Mouse (Mus musculus) kidney, postnatal 25 days (tissue): Measurements from ENCODE around the gene Rag1.

Experiments used
- DNase-seq, 2 experiments: peaks; one replicate each; pipeline ENCODE4 v3.0.0; 2021; ENCODE audit warnings: mixed read lengths in 2 of 2

Gene Rag1

DNA sequence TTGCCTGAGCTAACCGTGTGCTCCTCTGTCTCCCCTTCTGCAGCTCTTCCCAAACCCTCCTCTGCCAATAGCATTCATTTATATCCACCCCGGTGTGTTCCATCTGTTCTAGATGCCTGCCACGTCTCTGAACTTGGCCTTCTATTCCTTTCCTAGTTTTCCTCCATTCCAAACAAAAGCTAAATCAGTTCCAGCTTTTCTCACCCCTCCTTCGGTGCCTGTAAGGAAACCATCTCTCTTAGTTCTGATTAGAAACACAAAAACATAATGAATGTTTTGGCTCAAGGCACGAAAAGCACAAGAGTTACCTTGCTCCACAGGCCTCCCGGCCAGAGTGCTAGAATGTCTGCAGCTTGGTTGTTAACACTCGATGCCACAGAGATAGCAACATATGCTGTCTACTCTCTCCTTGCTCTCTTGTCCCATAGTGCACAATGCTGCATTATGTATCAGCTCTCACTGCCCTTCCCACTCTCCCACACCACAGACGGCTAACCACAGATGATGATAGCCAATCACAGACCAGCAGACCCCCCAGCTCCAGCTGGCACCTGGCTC lies at the start of gene Rag1, which contains the start of gene B230118H07Rik:
TSS of gene Rag1 (minus strand) at position 388 of the 558 bp plus-strand sequence.
TSS of gene B230118H07Rik (minus strand) at position 419 of the 558 bp plus-strand sequence.
- DNase-seq = no peak

DNA sequence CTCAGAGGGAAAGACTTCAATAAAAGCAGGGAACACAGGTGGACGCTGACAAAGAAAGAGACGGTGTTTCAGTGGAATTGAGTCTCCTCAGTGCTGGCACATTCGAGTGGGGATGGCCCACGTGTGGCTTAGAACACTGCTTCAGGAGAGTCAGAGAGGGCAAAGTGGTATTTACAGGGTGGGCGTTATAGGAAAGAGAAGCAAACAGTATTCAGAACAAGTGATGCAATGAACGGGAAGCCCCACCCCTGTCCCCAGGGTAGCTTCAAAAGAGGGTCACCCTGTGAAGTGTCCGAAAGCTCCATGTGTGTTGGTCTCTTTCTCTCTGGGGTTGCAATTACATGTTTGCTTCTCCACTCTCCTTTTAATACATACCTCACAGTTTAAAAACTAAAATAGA lies 46.3 kb upstream of the Rag1 start:
- no peak for DNase-seq

DNA sequence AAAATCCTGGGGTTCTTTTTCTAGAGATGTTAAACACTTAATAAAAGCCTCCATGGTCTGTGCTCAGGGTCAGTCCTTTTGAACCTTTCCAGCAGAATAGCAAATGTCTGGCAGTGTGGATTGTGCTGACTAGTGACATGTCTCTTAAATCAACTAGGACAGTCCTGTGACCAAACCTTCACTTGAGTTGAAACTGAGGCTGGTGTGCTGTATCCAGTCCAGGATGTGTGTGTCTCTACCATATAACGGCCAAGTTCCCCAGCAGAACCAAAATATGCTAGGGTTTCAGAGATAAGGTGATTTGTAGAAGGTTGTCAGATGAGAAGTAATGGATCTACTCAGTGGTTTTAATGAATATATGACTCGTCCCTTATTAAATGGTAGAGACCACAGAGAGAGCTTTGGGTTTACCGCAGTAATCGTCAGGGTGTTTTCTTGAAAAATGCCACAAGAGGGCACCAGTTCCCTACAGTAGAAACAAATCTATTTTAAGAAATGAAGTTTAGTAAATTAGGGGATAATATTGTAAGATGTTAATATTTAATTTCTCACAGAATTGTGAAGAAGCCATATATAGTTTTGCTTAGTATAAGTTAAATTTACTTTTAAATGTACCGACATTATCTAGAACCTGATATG lies 44.4 kb upstream of the Rag1 start:
- DNase-seq = peak in 1 of 2 experiments; percentile 52

DNA sequence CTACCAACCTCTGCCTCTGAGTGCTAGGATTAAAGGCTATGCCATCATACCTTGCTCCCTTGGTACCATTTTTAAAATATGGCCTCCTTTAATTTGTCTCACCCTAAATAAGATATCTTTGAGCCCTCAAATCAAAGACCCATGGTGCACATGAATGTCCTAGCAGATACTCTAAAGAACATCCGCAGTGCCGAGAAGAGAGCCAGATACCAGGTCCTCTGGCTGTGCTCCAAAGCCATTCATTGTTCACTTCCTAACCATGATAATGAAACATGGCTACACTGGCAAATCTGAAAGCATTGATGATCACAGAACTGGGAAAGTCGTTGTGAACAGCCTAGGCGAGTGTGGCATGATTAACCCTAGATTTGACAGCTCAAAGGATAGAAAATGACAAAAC lies 43.7 kb upstream of the Rag1 start:
- DNase-seq = no peak

DNA sequence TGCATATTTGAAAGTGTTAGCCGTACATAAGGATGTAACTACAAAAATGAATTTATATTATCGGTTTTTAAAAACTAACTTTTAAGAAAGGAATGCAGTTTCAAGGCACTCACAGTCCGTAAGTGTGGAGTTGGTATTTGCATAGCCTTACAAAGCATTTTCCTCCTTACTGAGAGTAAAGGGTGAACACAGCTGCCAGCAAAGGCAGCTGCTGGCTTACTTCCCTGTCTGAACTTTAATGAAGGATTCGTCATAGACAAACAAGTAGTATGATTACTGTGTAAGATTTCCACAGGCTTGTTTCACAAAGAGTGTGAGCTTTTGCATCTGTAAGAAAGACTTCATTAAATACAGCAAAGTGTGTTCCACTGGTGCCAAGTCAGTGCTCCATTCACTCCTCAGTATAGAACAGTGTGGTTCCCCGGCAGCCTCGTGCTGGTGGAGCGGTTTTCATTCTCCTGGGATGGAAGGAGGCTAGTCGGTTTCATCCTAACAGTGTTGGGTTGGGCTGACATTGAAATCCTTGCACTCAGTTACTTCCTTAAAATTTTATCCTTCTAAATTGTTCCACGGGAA lies 41.0 kb upstream of the Rag1 start:
- DNase-seq = no peak

DNA sequence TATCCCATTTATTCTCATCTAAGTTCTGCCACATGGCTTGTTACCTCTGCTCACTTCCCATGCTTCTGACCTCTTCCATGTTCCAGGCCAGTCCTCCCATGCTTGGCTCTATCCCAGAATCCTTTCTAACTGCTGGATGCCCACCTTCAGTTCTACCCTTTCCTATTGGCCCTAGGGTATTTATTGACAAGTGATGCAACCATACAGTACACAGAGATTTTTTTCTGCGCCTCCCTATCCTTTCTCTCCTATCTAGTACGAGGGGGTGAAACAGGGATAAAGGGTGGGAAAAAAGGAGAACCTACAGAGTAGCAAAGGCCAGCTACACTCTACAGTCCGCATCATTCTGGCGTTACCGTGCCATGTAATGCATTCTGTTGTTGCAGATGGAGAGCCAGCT lies 38.7 kb upstream of the Rag1 start:
- DNase-seq = no peak

DNA sequence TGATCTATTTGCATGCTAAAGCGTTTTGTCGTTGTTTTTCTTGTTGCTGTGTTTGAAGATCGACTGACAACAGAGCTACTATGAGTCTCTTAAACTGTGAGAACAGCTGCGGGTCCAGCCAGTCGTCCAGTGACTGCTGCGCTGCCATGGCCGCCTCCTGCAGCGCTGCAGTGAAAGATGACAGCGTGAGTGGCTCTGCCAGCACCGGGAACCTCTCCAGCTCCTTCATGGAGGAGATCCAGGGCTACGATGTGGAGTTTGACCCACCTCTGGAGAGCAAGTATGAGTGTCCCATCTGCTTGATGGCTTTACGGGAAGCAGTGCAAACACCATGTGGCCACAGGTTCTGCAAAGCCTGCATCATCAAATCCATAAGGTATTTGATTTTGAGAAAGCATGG lies 35.1 kb upstream of the Rag1 start:
- peak; percentile 41 to 63 for DNase-seq

DNA sequence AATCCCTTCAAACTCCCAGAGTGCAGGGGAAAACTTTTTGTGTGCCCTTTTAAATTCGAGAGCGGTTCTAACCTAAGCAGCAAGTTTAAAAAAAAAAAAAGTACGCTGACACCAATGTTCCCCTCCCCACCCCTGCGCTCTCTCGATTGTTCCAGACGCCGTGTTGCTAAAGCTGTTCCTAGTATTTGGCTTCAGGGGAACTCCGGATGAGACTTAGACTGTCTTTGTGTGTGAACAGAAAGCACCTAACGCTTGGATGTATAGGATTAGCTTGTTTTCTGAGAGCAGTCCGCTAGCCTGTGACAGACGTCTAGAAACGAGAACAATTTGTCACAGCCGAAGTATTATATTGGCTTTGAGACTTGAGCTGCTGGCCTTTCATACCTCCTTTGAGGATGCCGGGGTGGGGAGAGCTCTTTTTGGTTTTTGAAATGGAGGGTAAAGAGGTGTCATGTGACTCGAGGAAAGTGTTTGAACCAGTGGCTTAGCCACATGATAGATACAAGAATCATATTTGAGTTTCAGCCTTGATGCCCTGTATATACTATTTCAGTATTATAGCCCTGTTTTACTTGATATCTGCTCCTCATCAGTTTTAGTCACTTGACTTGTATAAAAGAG lies 30.0 kb upstream of the Rag1 start:
- DNase-seq = peak in 1 of 2 experiments; percentile 36

DNA sequence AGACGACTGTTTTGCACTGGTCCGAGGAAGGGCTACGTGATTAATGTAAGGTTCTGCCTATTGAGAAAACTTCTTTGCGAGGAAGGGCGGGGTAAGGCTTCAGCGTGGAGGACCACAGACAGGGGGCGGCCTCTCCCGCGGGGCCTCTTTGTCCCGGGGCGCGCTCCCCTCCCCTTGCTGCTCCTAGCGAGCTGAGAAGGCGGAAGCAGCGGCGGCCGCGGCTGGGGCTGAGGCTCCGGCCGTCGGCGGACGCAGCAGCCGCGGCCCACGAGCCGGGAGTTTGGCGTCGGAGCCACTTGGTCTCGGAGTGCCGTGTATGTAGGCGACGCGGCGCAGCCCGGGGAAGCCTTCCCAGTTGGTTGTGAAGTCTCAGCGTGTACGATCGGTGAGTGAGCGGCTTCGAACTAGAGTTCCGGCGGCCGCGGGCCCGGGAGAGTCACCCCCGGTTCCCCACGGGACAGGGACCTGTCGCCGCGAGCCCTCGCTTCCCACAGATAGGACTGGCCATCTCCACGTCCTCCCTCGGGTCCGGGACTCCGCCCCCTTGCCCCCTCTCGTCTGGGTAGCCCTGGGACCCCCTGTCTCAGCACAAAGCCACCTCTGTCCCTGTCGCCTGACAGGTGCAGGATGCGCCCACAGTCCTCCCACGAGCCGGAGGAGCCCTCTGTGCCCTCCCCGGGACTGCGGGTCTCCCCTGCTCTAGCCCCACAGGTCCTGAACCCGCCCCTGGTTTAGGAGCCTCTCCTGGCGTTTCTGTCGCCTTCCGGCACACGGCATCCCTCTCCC lies 29.1 kb upstream of the Rag1 start, which contains the start of gene Traf6:
TSS of gene Traf6 (plus strand) at position 194 of the 786 bp plus-strand sequence.
- peak; percentile 90 to 93 for DNase-seq

DNA sequence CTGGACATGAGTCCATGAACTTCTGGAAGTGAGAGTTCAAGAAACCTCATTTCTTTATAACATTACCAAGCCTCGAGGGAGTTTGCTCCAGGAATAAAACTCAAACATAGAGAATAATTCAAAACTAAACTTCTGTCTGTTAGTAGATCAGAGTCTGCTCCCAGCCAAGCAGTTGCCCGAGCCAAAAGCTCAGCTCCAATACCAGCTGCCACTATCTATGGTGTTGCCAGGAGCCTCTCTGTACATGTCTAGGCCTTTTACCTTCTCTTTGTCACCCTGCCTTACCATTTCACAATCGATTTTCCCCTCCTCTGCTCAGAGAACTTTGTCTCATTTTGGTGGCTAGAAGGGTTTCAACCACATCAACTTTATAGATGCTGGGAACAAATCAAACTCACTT lies 24.2 kb upstream of the Rag1 start:
- no peak for DNase-seq

DNA sequence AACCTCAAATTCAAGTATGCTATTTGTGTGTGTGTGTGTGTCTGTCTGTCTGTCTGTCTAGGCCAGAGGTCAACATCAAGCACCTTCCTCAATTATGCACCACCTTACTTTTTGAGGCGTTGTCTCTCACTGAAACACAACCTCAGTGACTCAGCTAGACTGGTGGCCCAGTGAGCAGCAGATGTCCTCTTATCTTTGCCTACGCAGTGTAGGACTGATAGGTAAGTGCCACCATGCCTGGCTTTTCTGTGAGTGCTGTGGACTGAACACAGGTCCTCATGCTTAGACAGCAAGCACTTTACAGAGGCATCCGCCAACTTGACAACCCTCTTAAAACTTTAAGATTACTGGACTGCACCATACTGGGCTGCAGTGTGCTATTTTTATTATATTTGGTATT lies 19.4 kb upstream of the Rag1 start:
- DNase-seq = no peak

DNA sequence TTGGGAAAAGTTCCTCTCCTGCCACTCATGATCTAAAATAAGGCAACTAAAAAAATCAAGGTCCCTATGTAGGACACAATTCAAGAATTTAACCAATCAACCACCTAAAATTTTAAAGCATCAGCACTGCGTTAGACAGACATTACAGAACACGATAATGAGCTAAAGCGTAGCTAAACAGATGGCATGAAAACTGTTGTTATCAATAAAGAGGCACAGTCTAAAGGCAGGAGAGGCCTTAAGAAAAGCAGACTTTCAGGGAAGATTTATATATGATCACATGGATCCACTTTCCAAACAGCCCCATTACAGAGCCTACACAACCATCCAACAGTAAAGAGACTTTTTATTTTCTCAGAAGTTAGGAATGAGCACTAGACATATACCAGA lies 16.4 kb upstream of the Rag1 start:
- no peak for DNase-seq

DNA sequence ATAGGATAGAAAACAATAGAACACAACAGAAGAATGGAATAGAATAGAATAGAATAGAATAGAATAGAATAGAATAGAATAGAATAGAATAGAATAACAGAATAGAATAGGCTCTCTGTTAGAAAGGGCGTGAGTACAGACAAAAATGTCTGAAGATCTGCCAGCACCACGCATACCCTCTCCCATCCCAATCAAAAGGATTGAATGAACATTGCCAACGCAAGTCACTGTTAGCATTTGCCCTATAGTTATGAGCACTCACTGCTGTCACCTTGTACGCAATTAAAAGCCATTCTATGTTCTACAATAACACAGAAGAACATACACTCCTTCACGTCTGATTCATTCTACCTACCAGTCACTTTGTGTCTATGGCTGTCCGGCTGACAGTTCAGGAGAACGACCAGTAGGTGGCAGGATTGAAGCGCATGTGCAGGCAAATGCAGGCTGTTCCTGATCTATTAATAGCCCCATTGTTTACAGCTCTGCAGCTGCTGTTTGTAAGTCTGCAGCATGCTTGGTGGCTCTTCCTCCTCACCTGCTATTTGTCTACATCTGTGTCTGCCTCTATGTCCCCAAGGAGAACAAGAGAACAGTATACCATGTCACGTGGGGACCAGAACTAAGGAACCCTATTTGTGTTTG lies 15.9 kb upstream of the Rag1 start:
- peak; percentile 80 to 86 for DNase-seq

DNA sequence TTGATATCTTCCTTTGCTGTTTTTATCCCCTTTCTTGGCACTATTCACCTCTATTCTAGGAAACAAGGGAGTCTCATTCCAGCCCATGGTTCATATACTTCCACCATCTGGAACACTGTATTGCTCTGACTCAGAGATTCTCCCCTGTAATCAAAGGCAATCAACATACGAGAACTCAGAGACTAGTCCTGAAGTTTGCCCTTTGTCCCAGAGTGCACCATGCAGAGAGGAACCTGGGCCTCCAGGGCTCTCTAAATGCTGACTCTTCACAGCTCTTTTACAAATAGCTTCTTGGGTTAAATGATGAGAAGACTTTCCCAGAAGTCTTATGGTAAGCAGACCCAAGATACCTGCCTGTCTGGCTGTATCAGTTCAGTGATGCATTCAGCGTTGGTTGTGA lies 11.2 kb upstream of the Rag1 start:
- no peak for DNase-seq

DNA sequence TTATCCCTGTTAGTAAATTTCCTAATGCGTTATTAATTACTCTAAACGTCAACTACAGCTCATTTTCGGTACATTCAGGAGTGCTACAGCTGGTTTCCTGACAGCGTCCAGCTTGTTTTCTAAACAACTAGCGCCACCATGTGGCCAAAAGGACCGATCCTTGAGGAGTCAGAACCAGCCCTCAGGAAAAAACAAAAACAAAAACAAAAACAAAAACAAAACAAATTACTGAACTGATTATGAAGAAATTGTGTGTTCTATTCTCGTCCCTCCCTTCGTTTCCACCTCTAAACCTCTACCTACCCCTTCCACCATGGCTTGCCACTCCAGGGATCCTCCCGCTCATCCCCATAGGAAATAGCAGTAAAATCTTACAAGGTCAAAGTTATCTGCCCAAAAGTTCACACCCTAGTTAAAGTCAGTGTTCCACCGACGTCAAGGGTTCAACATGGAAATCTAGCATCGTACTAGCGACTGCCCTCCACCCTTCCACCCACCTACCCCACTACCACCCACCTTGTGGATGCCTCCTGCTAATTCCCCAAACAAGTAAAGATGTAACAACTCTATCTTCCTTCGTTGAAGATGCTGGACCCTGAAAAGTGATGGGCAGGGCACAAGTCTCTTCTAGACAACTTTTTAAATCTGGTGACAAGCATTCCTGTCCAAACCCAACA lies 3.8 kb upstream of the Rag1 start:
- DNase-seq = peak; percentile 80 to 94

DNA sequence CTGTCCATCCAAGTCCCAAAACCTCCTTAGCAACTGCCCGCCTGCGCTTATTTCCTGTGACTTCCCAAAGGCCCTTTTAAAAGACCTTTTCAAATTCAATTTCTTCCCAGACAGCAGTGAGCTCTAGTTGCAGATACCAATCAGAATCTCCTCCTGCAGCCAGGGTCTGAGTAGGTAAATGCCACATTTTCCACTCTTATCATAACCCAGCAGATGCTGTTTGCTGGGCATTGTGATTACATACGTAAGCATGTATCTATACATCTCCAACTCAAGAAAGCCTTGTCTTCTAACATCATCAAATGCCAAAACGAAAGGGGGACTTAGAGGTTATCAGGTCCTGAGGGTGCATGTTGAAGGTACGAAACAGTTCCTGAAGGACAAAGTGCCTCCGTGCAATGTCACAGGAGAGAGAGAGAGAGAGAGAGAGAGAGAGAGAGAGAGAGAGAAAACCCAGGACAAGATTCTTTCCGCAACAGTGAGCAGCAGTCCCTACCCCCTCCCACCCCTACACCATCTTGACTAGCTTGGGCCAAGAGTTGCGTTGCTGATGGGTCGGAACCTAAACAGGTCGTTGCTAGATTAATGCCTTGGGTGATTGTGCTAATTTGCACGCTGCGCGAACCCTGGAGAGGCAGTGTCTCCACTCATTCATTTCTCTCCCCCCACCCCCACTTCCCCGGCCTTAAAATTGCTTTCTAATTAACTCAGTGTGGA lies 3.1 kb upstream of the Rag1 start:
- peak in 1 of 2 experiments; percentile 44 for DNase-seq

DNA sequence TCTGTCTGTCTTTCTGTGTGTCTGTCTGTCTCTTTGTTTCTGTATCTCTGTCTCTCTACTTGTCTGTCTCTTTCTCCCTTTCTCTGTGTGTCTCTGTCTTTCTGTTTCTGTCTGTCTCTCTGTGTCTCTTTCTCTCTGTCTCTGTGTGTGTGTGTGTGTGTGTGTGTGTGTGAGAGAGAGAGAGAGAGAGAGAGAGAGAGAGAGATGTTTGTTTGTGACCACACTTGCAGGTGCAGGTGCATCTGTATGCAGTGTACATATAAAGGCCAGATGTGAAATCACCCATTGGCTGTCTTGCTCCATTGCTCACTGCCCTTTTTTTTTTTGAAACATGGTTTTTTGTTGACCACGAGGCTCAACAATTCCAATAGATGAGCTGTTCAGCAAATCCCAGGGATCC lies 1.1 kb upstream of the Rag1 start:
- DNase-seq = no peak

DNA sequence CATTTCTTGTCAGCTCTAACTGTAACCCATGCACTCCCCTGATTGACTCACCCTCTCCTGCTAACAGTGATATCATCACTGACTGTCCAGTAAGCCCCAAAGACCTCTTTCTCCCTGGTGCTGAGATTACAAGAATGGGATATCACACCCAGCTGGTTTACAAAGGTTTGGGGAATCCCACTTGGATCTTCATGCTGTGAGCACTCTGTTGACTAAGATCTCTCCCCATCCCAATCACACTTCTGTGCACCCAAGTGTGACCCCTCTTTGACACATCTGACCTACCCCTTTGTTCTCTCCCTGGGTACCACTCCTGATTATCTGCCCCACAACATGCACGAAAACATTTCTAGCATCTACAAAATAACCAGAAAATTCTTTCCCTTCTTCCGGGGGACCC lies 940 bp downstream of the Rag1 start:
- DNase-seq = no peak

DNA sequence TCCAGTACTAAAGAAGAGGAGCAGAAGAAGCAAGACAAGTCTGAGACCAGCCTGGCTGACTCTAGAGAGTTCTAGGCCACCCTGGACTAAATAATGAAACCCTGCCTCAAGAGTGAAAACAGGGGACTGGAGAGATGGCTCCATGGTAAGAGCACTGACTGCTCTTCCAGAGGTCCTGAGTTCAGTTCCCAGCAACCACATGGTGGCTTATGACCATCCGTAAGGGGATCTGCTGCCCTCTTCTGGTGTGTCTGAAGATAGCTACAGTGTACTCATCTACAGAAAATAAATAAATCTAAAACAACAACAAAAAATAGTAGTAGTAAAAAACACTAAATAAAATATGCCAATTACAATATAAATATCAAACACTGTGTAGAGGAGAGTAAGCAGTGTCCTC lies 3.5 kb downstream of the Rag1 start:
- no peak for DNase-seq

DNA sequence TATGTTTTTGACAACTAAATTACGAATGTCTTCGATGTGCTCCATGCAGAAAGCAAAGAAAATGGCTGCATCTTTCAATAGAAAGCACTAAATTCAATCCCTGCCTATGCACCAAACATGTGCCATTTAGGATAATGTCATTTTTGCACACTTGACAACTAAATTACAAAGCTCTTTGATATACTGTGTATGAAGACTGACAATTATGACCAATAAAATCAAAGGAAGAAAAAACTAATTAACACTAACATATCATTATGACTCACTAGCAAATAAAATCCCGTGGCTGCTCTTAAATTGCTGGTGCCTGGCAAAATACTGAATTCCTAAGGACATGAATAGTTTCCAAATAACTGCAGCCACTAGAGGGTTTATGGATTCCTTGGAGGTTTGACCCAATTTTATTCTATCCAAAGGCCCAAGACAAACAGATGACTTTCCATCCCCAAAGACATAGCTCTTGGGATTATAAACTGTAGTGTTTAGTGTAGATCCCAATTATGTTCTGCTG lies 9.4 kb downstream of the Rag1 start:
- DNase-seq = no peak
